Mouse (Mus musculus): ENCODE measurements around the gene Aak1.

Gene Aak1

GRCm38 (mm10) chr6:86899053-86899452 is 49.7 kb downstream of the Aak1 start:
- peak; percentile 89 for DNase-seq

DNA sequence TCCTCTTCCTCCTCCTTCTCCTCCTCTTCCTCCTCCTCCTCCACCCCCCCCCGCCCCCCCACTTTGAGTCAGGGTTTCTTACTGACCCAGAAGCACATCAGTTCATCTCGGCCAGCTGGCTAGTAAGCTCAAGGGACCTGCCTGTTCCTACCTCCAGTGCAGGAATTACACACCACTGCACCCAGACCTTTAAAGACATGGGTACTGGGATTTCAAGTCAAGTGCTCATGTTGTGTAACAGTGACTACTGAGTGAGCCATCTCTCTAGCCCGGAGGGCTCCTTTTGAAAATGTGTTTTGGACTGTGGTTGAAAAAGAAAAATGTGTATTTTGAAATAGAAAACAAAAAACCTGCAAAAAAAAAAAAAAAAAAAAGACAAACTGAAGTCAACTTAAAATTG is 50.6 kb downstream of the Aak1 start:
- no peak for DNase-seq

GRCm38 (mm10) chr6:86900546-86900945 is 51.2 kb downstream of the Aak1 start:
- DNase-seq: no peak

DNA sequence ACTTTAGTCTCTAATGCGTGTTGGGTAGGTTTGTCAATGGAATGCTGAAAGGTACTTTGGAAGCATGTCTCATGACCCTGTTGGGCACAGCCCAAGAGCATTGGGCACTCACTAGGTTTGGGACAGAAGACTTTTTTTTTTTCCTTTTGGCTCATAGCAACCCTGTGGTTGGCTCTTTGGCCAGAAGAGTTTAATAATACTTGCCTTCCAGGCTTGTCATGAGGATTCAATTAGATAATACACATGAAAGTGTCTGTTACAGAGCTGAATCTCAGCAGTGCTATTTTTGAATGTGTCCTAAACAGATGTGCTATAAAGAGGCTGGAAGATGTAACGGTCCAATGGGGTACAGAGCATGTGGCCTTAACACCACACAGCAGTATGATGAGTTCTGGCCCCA is 56.2 kb downstream of the Aak1 start:
- no peak for DNase-seq

DNA sequence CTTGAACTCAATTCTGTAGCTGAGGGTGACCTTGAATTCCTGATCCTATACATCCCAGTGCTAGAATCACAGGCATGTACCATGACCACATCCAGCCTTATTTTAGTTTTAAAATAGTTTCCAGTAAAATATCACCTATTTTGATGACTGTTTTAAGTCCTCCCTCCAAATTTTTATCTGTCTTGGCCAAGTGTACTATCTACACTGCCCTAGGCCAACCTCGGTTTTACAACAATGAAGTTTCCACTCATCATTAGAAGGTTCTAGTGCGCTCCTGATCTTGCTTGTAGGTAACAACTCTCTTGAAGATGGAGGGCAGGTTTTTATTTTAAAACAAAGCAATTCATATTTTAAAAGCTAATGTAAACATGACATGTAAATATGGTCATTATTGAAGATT is 57.9 kb downstream of the Aak1 start:
- no peak for DNase-seq

GRCm38 (mm10) chr6:86908561-86909150 is 59.3 kb downstream of the Aak1 start:
- DNase-seq: no peak

GRCm38 (mm10) chr6:86909881-86910280 is 60.6 kb downstream of the Aak1 start:
- no peak for DNase-seq

GRCm38 (mm10) chr6:86916157-86916820 is 67.0 kb downstream of the Aak1 start:
- DNase-seq: no peak

DNA sequence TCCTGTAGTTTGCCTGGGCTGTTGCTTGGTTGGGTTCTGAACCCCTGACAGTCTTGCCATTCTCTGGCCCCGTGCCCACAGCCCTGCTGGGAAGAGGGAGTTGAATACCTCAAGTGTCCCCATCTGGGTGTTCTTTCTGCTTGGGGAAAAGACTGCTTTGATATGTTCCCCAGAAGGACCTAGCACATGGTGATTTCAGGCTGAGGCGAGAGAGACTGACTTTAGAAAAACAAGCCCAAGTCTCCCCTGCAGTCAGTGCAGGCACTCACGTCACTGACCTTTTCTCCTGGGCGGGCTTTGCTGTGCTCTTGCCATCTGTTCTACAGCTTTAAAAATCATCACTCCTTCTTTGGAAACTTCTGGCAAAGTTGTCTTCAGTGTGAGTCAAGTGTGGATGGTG is 67.9 kb downstream of the Aak1 start:
- DNase-seq: peak; percentile 66

DNA sequence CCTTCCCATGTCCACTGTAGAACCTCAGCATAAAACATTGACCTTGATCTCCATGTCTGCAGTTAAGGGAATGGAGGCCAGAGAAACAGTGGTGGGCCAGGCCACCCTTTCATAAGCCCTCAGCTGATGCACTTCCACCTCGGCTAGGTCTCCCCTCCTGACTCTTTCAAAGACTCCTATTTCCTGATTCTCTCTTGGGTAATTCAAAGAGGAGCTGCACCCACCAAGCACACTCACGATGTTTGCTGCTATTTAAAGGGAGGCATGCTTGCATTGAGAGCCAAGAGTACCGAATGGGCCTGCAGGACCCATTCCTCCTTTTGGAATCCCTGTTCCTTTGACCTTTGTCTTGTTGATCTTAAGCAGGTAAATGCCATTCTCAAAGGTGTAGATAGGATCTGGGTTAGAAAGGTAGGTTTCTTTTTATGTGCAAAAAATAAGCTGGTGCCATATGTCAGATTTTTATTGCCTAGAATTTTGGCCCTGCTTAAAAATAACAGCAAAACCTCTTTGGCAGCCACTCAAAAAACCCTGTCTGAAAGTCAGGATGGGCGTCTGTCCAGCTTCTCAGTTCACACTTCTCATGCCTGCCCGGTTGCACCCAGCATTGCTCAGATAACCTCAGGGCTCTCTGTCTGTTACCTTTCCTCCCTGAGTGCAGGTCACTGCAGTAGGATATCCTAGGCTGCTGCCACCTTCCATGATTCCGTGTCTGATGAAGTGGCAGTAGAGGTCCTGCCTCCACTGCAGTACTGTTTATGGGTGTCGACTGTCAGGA is 68.9 kb downstream of the Aak1 start:
- peak; percentile 93 for DNase-seq

- DNase-seq: peak; percentile 88
These were observed 72.6 kb downstream of the Aak1 start for GRCm38 (mm10) chr6:86921880-86922279.

GRCm38 (mm10) chr6:86924746-86925145 is 75.4 kb downstream of the Aak1 start:
- DNase-seq: no peak

GRCm38 (mm10) chr6:86934541-86934940 is 85.2 kb downstream of the Aak1 start:
- DNase-seq: no peak

GRCm38 (mm10) chr6:86939797-86940196 is 90.5 kb downstream of the Aak1 start:
- no peak for DNase-seq

DNA sequence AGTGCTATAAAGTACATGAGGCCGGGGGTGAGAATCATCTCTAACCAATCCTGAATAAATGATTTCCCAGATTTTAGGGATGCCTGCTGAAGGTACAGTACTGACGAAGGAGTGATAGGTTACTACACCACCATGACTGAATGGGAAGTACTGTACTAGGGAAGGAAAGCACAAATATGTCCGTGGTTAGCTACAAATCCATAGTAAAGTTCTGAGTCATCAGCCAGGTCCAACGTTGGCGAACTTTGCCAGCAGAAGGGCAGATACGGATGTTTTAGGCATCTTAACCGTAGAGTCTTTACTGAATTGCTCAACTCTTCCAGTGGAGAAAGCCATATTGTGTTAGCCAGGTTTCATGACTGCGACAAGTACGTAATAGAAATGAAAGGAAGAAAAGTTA is 91.6 kb downstream of the Aak1 start:
- DNase-seq: no peak

DNA sequence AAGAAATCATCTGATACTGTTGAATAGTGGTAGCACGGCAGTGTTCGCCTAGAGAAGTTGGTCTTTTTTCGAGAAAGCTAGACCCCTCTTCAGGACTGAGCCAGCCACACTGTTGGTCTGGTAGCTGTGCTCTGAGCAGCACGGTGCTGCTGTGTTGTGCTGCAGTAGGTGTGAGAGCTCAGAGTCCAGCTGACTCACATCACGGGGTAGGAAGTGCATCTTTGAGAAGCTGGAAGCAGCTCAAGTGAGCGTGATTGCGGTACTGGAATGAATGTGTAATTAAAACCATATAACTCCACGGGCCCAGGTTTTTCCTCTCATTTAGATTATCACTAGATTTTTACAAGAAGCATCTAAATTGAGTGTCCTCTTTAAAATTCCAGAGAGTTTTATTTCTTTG is 97.8 kb downstream of the Aak1 start:
- no peak for DNase-seq

DNA sequence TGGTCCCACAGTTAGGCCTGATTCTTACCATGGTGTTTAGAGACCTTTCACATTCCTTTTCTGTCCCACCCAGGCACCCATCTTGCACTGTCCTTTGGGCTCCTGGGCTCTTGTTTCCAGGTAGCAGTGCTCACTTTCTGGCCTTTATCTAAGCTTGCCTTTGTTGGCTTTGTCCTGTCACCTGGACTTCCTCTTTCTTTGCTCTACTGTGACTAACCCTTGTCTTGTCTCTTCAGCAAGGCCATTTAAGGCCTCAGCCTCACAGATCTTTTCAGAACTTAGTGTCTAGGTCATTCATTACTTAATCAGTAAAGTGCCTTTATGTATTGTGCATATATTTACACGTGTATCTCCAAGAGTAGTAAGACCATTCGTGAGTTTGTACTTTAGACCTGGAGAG is 99.4 kb downstream of the Aak1 start:
- no peak for DNase-seq

GRCm38 (mm10) chr6:86950141-86950540 is 100.8 kb downstream of the Aak1 start:
- no peak for DNase-seq

- no peak for DNase-seq
These were observed 101.5 kb downstream of the Aak1 start for GRCm38 (mm10) chr6:86950733-86951255.

DNA sequence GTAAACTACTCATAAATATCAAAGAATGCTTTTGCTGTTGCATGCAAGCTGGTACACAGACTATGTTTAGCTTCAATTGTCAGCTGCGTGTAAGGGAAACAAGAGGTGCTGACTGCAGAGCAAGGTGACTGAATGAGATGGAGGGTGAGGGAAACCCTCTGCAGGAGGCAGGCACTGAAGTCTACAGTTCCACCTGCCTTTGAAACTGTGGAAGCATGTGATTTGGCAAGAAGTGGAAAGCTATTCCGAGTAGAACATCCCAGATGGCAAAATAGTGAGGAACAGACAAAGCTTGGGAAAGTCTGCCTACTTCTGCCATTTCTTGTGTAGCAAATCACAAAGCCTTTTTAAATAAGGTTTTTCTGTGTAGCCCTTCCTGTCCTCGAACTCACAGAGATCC is 106.4 kb downstream of the Aak1 start:
- DNase-seq: peak; percentile 68

- DNase-seq: no peak
These were observed 106.9 kb downstream of the Aak1 start for GRCm38 (mm10) chr6:86956206-86956605.

- no peak for DNase-seq
These were observed 109.7 kb downstream of the Aak1 start for GRCm38 (mm10) chr6:86959006-86959405.

GRCm38 (mm10) chr6:86963987-86964685 is 114.8 kb downstream of the Aak1 start:
- no peak for DNase-seq
